Mouse (Mus musculus) left cerebral cortex, postnatal 25 days (tissue): ENCODE results near the gene Ighmbp2. TPM values are rescaled to one million over a fixed set of nuclear protein-coding genes. Genes with fewer than 3 reads are reported as not detected.
A peak's percentile ranks its signal among the peaks of the same experiment; 100 is the strongest.

Experiments
- DNase-seq, 2 experiments: peaks; one replicate each; pipeline ENCODE4 v3.0.0; 2022; ENCODE audit warnings: low spot score in 2 of 2, mixed read lengths in 1 of 2
- intact Hi-C: fragments of 180-260 bp; cut with DNase I; formaldehyde crosslinking; loops from one replicate; pipeline ENCODE4 v1.15.1; 2025
- total RNA-seq, 2 experiments: library from RNA; stranded (reverse); gene quantifications; 2 replicates each; pipeline ENCODE4 v1.2.3; 2021

Ighmbp2 gene
- 10 to 100 TPM in 1 of 2 experiments, 1 to 10 TPM in 1; 9.3 to 10.4 TPM for total RNA-seq

GRCm38 (mm10) chr19:3282572-3283467 lies at the start of gene Ighmbp2, which contains the start of gene Mrpl21:
TSS of gene Ighmbp2 (minus strand) at chr19:3283017.
TSS of gene Mrpl21 (plus strand) at chr19:3282901.
- peak; percentile 93 to 96 for DNase-seq
- intact Hi-C loops: no loop called here

GRCm38 (mm10) chr19:3326479-3327047 lies 43.7 kb upstream of the Ighmbp2 start:
- DNase-seq: no peak
- intact Hi-C loops: no loop called here

GRCm38 (mm10) chr19:3325771-3326478 lies 43.1 kb upstream of the Ighmbp2 start:
- intact Hi-C loops: no loop called here
- DNase-seq: no peak

GRCm38 (mm10) chr19:3324931-3325711 lies 42.3 kb upstream of the Ighmbp2 start:
- DNase-seq: peak; percentile 65 to 76
- intact Hi-C loops: no loop called here

- intact Hi-C loops: no loop called here
- DNase-seq: peak in 1 of 2 experiments; percentile 6
Observed at GRCm38 (mm10) chr19:3324271-3324811, 41.5 kb upstream of the Ighmbp2 start.

- peak; percentile 24 to 29 for DNase-seq
- intact Hi-C loops: no loop called here
Observed at GRCm38 (mm10) chr19:3323753-3324270, 41.0 kb upstream of the Ighmbp2 start.

GRCm38 (mm10) chr19:3323201-3323621 lies 40.4 kb upstream of the Ighmbp2 start:
- DNase-seq: peak; percentile 53 to 58
- intact Hi-C loops: no loop called here

GRCm38 (mm10) chr19:3322261-3322969 lies 39.6 kb upstream of the Ighmbp2 start, which contains the start of gene Cpt1a:
TSS of gene Cpt1a (plus strand) at chr19:3322334.
- DNase-seq: peak in 1 of 2 experiments; percentile 16
- intact Hi-C loops: no loop called here

- intact Hi-C loops: no loop called here
- DNase-seq: no peak
Observed at GRCm38 (mm10) chr19:3321617-3322016, 38.8 kb upstream of the Ighmbp2 start.

GRCm38 (mm10) chr19:3320801-3321200 lies 38.0 kb upstream of the Ighmbp2 start:
- no peak for DNase-seq
- intact Hi-C loops: no loop called here

GRCm38 (mm10) chr19:3320086-3320485 lies 37.3 kb upstream of the Ighmbp2 start:
- no peak for DNase-seq
- intact Hi-C loops: no loop called here

- intact Hi-C loops: no loop called here
- DNase-seq: no peak
Observed at GRCm38 (mm10) chr19:3319341-3319740, 36.5 kb upstream of the Ighmbp2 start.

- DNase-seq: no peak
- intact Hi-C loops: no loop called here
Observed at GRCm38 (mm10) chr19:3307175-3307949, 24.5 kb upstream of the Ighmbp2 start.

- DNase-seq: no peak
- intact Hi-C loops: no loop called here
Observed at GRCm38 (mm10) chr19:3304017-3304416, 21.2 kb upstream of the Ighmbp2 start.

GRCm38 (mm10) chr19:3297775-3298174 lies 15.0 kb upstream of the Ighmbp2 start:
- intact Hi-C loops: no loop called here
- DNase-seq: no peak

GRCm38 (mm10) chr19:3297034-3297433 lies 14.2 kb upstream of the Ighmbp2 start:
- no peak for DNase-seq
- intact Hi-C loops: no loop called here

GRCm38 (mm10) chr19:3295245-3295644 lies 12.4 kb upstream of the Ighmbp2 start:
- DNase-seq: no peak
- intact Hi-C loops: no loop called here
